Mouse (Mus musculus) MEL (cell line): Measurements from ENCODE around the gene Spag4. TPM values are rescaled to one million over a fixed set of nuclear protein-coding genes. Genes with fewer than 3 reads are reported as not detected.

Source experiments
- DNase-seq: peaks from one replicate; pipeline ENCODE4 v3.0.0; 2011; ENCODE audit warnings: low read depth, low spot score
- H3K27ac ChIP-seq: 2 replicates; pipeline ENCODE4 v1.5.1; 2012; ENCODE audit warnings: low read depth, mild to moderate bottlenecking, control low read depth, low read length, moderate library complexity; ENCODE audit not compliant: control insufficient read depth
- H3K27me3 ChIP-seq, 2 experiments: fragments of 150-350 bp in 1 of 2; sonication (generic) in 1 of 2; 2 replicates each; pipeline ENCODE4 v1.6.1; 2012; ENCODE audit warnings: low read length in 2 of 2, mild to moderate bottlenecking in 2 of 2, improper control_type of control experiment in 1 of 2, moderate library complexity in 1 of 2; ENCODE audit not compliant: insufficient read depth in 2 of 2, control insufficient read depth in 1 of 2
- H3K36me3 ChIP-seq, 2 experiments: 2 replicates each; pipeline ENCODE4 v1.6.1; 2012 to 2014; ENCODE audit warnings: low read length in 2 of 2, improper control_type of control experiment in 1 of 2, inconsistent platforms in 1 of 2, mild to moderate bottlenecking in 1 of 2; ENCODE audit not compliant: insufficient read depth in 2 of 2, control insufficient read depth in 1 of 2
- H3K4me1 ChIP-seq, 2 experiments: fragments of 150-350 bp in 1 of 2; sonication (generic) in 1 of 2; 2 replicates each; pipeline ENCODE4 v1.6.1; 2012; ENCODE audit warnings: low read length in 2 of 2, improper control_type of control experiment in 1 of 2, mild to moderate bottlenecking in 1 of 2; ENCODE audit not compliant: insufficient read depth in 2 of 2, control insufficient read depth in 1 of 2
- H3K4me3 ChIP-seq, 2 experiments: fragments of 150-350 bp in 1 of 2; sonication (generic) in 1 of 2; 2 replicates each; pipeline ENCODE4 v1.5.1; 2012; ENCODE audit warnings: low read depth in 2 of 2, low read length in 2 of 2, mild to moderate bottlenecking in 2 of 2, moderate library complexity in 2 of 2, control low read depth in 1 of 2, improper control_type of control experiment in 1 of 2; ENCODE audit not compliant: control insufficient read depth in 1 of 2, insufficient read depth in 1 of 2
- H3K79me2 ChIP-seq: 2 replicates; pipeline ENCODE4 v1.6.1; 2012; ENCODE audit warnings: mild to moderate bottlenecking, low read length, moderate library complexity; ENCODE audit not compliant: control insufficient read depth, poor library complexity, insufficient read depth
- H3K9ac ChIP-seq: 2 replicates; pipeline ENCODE4 v1.6.1; 2012; ENCODE audit warnings: low read depth, mild to moderate bottlenecking, control low read depth, low read length, moderate library complexity; ENCODE audit not compliant: control insufficient read depth, poor library complexity, severe bottlenecking
- H3K9me3 ChIP-seq: fragments of 150-350 bp; sonication (generic); replicated peaks from 2 replicates; pipeline ENCODE4 v1.6.1; 2012; ENCODE audit warnings: mild to moderate bottlenecking, low read length, improper control_type of control experiment, moderate library complexity; ENCODE audit not compliant: insufficient read depth
- CHD1 ChIP-seq: IDR thresholded peaks from 2 replicates; pipeline ENCODE4 v1.6.1; 2012; ENCODE audit warnings: low read depth, mild to moderate bottlenecking, inconsistent platforms, low read length, improper control_type of control experiment
- GABPA ChIP-seq: IDR thresholded peaks from 2 replicates; pipeline ENCODE4 v1.6.1; 2012; ENCODE audit warnings: low read depth, mild to moderate bottlenecking, inconsistent platforms, low read length, improper control_type of control experiment, moderate library complexity
- MAX ChIP-seq: IDR thresholded peaks from 2 replicates; pipeline ENCODE4 v1.6.1; 2011; ENCODE audit warnings: low read length, improper control_type of control experiment
- MEF2A ChIP-seq: IDR thresholded peaks from 2 replicates; pipeline ENCODE4 v1.6.1; 2014; ENCODE audit warnings: low read depth, mild to moderate bottlenecking, inconsistent platforms, low read length, improper control_type of control experiment; ENCODE audit not compliant: poor library complexity, insufficient replicate concordance, severe bottlenecking; ENCODE audit errors: extremely low read depth
- MYB ChIP-seq: IDR thresholded peaks from 2 replicates; pipeline ENCODE4 v1.6.1; 2011; ENCODE audit warnings: mild to moderate bottlenecking, low read depth, low read length, improper control_type of control experiment
- NRF1 ChIP-seq: IDR thresholded peaks from 2 replicates; pipeline ENCODE4 v1.6.1; 2014; ENCODE audit warnings: low read depth, mild to moderate bottlenecking, inconsistent platforms, low read length, improper control_type of control experiment, moderate library complexity; ENCODE audit not compliant: poor library complexity, insufficient read depth, severe bottlenecking
- POLR2A ChIP-seq, 2 experiments: IDR thresholded peaks; 2 replicates each; pipeline ENCODE4 v1.6.1; 2011 to 2012; ENCODE audit warnings: low read length in 2 of 2, mild to moderate bottlenecking in 2 of 2, control low read depth in 1 of 2, improper control_type of control experiment in 1 of 2, low read depth in 1 of 2, moderate library complexity in 1 of 2; ENCODE audit not compliant: control insufficient read depth in 1 of 2, insufficient read depth in 1 of 2, poor library complexity in 1 of 2
- POLR2AphosphoS2 ChIP-seq: IDR thresholded peaks from 2 replicates; pipeline ENCODE4 v1.6.1; 2011; ENCODE audit warnings: low read length, improper control_type of control experiment
- SIN3A ChIP-seq: IDR thresholded peaks from 2 replicates; pipeline ENCODE4 v1.6.1; 2012; ENCODE audit warnings: low read length, improper control_type of control experiment, inconsistent platforms
- SMC3 ChIP-seq: IDR thresholded peaks from 2 replicates; pipeline ENCODE4 v1.6.1; 2011; ENCODE audit warnings: low read depth, low read length, improper control_type of control experiment
- TAL1 ChIP-seq: IDR thresholded peaks from 2 replicates; pipeline ENCODE4 v1.6.1; 2012; ENCODE audit warnings: mild to moderate bottlenecking, inconsistent platforms, low read length, moderate library complexity, mixed read lengths
- TBP ChIP-seq: IDR thresholded peaks from 2 replicates; pipeline ENCODE4 v1.8.0; 2011; ENCODE audit warnings: low read depth, low read length, improper control_type of control experiment
- USF2 ChIP-seq, 2 experiments: IDR thresholded peaks; 2 replicates each; pipeline ENCODE4 v1.6.1; 2011 to 2012; ENCODE audit warnings: improper control_type of control experiment in 2 of 2, low read length in 2 of 2, borderline replicate concordance in 1 of 2, inconsistent platforms in 1 of 2, low read depth in 1 of 2, mild to moderate bottlenecking in 1 of 2; ENCODE audit not compliant: insufficient read depth in 1 of 2
- ZC3H11A ChIP-seq: IDR thresholded peaks from 2 replicates; pipeline ENCODE4 v1.6.1; 2012; ENCODE audit warnings: low read depth, mild to moderate bottlenecking, inconsistent platforms, low read length, improper control_type of control experiment
- ZMIZ1 ChIP-seq: IDR thresholded peaks from 2 replicates; pipeline ENCODE4 v1.6.1; 2012; ENCODE audit warnings: low read depth, mild to moderate bottlenecking, inconsistent platforms, low read length, improper control_type of control experiment, moderate library complexity
- ZNF384 ChIP-seq: IDR thresholded peaks from 2 replicates; pipeline ENCODE4 v1.6.1; 2012; ENCODE audit warnings: low read depth, mild to moderate bottlenecking, inconsistent platforms, low read length, improper control_type of control experiment
- polyA plus RNA-seq, 2 experiments: library from polyadenylated mRNA; stranded (reverse) in 1 of 2; unstranded in 1 of 2; fragments of >175 nt in 1 of 2; fragments of >200 nt in 1 of 2; gene quantifications; 2 replicates each; pipeline versions ENCODE4 v1.2.1 to v1.2.4; 2012; ENCODE audit warnings: low replicate concordance in 2 of 2, low read depth in 1 of 2; ENCODE audit not compliant: insufficient read length in 2 of 2, insufficient read depth in 1 of 2, missing spikeins in 1 of 2
- total RNA-seq: library from RNA; depleted of rRNA; stranded (reverse); fragments of 300-350 nt; gene quantifications from 2 replicates; pipeline ENCODE4 v1.2.3, GENCODE M21; 2012

The Spag4 gene
- total and polyA plus RNA-seq, 3 experiments = 5.5 to 10.9 TPM; not detected in 1

DNA sequence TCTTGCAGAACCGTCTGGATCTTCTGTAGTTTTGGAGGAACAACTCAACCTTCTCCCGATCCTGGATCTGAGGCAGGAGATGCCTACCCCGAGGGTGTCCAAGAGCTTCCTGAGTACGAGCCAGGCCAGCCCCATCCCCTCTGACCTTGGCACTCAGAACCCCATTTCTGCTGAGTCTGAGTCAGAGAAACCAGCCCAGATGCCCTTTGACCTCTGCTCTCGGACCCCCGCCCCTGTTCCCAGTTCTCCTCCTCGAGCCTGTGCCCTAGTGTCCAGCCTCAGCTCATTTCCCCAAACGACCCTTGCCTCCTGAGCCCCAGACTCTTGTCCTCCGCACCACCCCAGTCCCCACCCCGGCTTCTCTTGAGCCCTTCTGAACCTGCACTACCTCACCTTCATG is 1.2 kb downstream of the Spag4 start:
- no peak for DNase-seq
- H3K9ac ChIP-seq = peak overlapping the region; percentile 68
- no peaks in the 10 kb centered on the region for H3K27me3 ChIP-seq
- no peak overlapping the region for H3K27ac ChIP-seq
- H3K36me3 ChIP-seq = peaks cover 2 to 4% of the 10 kb centered on the region in 2 experiments; a peak in 3 of 4 replicates
- H3K79me2 ChIP-seq = peaks cover 3% of the 10 kb centered on the region; the same call in 1 of the 2 replicates
- H3K4me3 ChIP-seq = peak overlapping the region; percentile 89 to 99
- H3K9me3 ChIP-seq = no peaks in the 10 kb centered on the region
- H3K4me1 ChIP-seq = peaks cover 0 to 9% of the 10 kb centered on the region in 2 experiments; a peak in 3 of 4 replicates
- TF ChIP-seq USF2 (IDR thresholded peaks at IDR 0.05; ENCODE audit: borderline replicate concordance in 1 of 2, insufficient read depth in 1 of 2, low read depth in 1 of 2, low read length in 2 of 2) (no peak), SIN3A (0 out of 2 replicates have a peak, but pooled peaks have one; percentile 1)

DNA sequence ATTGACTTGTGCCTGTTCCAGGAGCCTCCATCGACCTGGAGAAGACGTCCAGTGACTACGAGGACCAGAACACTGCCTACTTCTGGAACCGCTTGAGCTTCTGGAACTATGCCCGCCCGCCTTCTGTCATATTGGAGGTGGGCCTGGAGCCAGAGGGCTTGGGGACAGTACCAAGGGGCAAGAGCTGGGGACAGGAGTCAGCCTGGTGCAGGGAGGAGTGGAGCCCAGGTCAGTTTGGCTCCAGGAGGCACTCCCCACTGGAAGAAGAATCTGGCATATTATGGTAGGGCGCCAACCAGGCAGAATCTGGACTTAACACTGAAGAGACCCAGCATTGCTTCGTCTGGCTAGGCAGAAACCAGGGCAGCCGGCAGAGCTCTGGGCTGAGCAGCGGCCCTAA is 2.9 kb downstream of the Spag4 start:
- H3K9ac ChIP-seq = no peak overlapping the region
- no peak for DNase-seq
- no peak overlapping the region for H3K27ac ChIP-seq
- no peaks in the 10 kb centered on the region for H3K9me3 ChIP-seq
- TF ChIP-seq MAX = no peak
- peaks cover 3% of the 10 kb centered on the region; the same call in 1 of the 2 replicates for H3K79me2 ChIP-seq
- H3K4me3 ChIP-seq = no peak overlapping the region
- H3K27me3 ChIP-seq = no peaks in the 10 kb centered on the region
- H3K36me3 ChIP-seq = peaks cover 4% of the 10 kb centered on the region in 2 experiments; a peak in 3 of 4 replicates
- H3K4me1 ChIP-seq = peaks cover 0 to 9% of the 10 kb centered on the region in 2 experiments; a peak in 3 of 4 replicates

DNA sequence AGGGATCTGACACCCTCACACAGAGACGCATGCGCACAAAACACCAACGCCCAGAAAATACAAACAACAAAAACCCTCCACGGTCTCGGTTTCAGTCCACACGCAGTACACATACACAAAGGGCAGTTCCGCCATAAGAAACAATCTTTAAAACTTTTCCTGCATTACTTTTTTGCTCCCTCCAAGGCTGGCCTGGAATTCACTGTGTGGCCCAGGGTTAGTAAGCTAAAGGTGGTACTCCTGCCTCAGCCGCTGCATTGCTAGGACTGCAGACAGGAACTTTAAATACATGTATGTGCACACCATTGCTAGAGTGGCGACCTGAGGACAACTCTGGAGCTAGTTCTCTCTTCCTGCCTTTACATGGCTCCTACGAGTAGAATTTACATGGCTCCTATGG is 6.3 kb downstream of the Spag4 start:
- no peaks in the 10 kb centered on the region for H3K27me3 ChIP-seq
- no peak overlapping the region for H3K9ac ChIP-seq
- H3K79me2 ChIP-seq = no peaks in the 10 kb centered on the region
- peaks cover 0 to 3% of the 10 kb centered on the region in 2 experiments; a peak in 1 of 4 replicates for H3K4me1 ChIP-seq
- no peak overlapping the region for H3K27ac ChIP-seq
- H3K36me3 ChIP-seq = peaks cover 0 to 12% of the 10 kb centered on the region in 2 experiments; a peak in 2 of 4 replicates
- H3K9me3 ChIP-seq = no peaks in the 10 kb centered on the region
- DNase-seq = no peak
- no peak for TF ChIP-seq TAL1
- TF ChIP-seq MYB = no peak
- TF ChIP-seq SMC3 = no peak
- TF ChIP-seq ZNF384 = no peak
- no peak for TF ChIP-seq NRF1
- TF ChIP-seq MEF2A = no peak
- no peak for TF ChIP-seq GABPA
- TF ChIP-seq ZC3H11A = no peak
- no peak for TF ChIP-seq POLR2AphosphoS2
- TF ChIP-seq SIN3A = no peak
- no peak for TF ChIP-seq CHD1
- no peak for TF ChIP-seq ZMIZ1
- TF ChIP-seq POLR2A (IDR thresholded peaks at IDR 0.05; ENCODE audit: control insufficient read depth in 1 of 2, insufficient read depth in 1 of 2, low read depth in 1 of 2, low read length in 2 of 2, poor library complexity in 1 of 2) = no peak
- no peak for TF ChIP-seq TBP
- no peak overlapping the region for H3K4me3 ChIP-seq
